Mouse (Mus musculus) megakaryocyte, embryonic 14.5 days (primary cell): Measurements from ENCODE around the gene Kndc1.

ENCODE experiments used
- FLI1 ChIP-seq: IDR thresholded peaks from 2 replicates; pipeline ENCODE4 v1.6.1; 2012; ENCODE audit warnings: low read length, inconsistent platforms, mixed read lengths
- GATA1 ChIP-seq: IDR thresholded peaks from 3 replicates; pipeline ENCODE4 v1.6.1; 2012; ENCODE audit warnings: mixed read lengths, low read length, inconsistent platforms, borderline replicate concordance

GRCm38 (mm10) chr7:139864871-139865270, 29.6 kb upstream of the Kndc1 start:
- TF ChIP-seq GATA1 = no peak
- no peak for TF ChIP-seq FLI1
